Mouse (Mus musculus): ENCODE results near the gene Lif. TPM values are rescaled to one million over a fixed set of nuclear protein-coding genes. Genes with fewer than 3 reads are reported as not detected.

Gene Lif
- total and polyA plus RNA-seq, 3 experiments: 0.27 to 0.31 TPM; not detected in 1

DNA sequence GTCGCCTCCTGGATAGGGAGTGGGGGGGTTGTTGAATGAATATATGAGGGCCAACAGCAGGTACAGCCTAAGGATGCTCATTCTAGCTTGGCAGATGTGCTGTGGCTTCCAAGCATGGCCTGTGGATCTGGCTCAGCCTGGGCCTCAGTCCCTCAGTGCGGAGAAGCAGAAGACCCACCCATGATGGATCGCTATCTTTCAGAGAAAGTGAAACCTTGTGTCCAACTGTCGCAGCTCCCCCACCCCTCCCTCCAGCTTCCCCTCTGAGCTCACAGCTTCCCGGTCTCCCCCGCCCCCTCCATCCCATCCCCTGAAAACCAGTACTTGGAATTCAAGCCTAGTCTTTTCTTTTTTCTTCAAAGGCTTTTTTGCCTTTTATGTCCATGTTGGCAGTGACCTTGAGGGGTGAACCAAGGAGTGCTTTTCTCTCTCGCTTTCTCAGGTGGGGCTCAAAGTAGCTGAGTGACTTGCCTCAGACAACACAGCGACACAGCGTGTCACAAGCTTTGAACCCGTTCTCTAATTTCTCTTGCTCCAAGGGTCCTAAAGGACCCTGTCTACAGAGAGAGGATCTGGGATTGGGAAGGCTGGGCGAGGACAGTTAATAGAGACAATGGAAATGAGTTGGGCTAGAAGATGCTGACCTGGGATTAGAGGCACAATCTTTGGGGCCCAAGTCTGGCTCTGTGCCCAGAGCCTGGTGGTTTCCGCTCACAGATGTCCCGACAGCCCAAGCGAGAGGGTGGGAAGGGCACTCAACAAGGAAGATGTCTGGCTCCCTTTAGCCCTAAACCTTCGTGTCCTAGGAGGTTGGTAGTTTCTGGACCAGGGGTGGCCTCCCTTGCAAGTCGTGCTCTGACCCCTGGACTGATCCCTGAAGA, 21.5 kb upstream of the Lif start, which contains the start of gene Osm (continued):
- peak; percentile 65; the same call in 1 of the 2 replicates for TF ChIP-seq TBP (IDR thresholded peaks at IDR 0.05; ENCODE audit: low read depth, low read length)
- no peak for TF ChIP-seq USF1 (IDR thresholded peaks at IDR 0.05; ENCODE audit: low read depth, low read length)
- no peak; the same call in 1 of the 2 replicates for TF ChIP-seq MAFK (IDR thresholded peaks at IDR 0.05; ENCODE audit: borderline replicate concordance, low read depth, low read length)
- TF ChIP-seq E2F4 (IDR thresholded peaks at IDR 0.05; ENCODE audit: borderline replicate concordance, low read depth, low read length): no peak
- TF ChIP-seq NELFE (IDR thresholded peaks at IDR 0.05; ENCODE audit: low read depth, low read length): peak; percentile 76
- TF ChIP-seq MEF2A (IDR thresholded peaks at IDR 0.05; ENCODE audit: extremely low read depth, insufficient replicate concordance, low read depth, low read length, poor library complexity, severe bottlenecking): no peak
- TF ChIP-seq TAL1 (IDR thresholded peaks at IDR 0.05; ENCODE audit: low read length): peak; percentile 61
- TF ChIP-seq MYC (IDR thresholded peaks at IDR 0.05; ENCODE audit: low read depth, low read length): peak; percentile 13; the same call in 1 of the 2 replicates
- TF ChIP-seq GABPA (IDR thresholded peaks at IDR 0.05; ENCODE audit: low read depth, low read length): no peak
- TF ChIP-seq SIN3A (IDR thresholded peaks at IDR 0.05; ENCODE audit: low read length): peak; percentile 66
- TF ChIP-seq POLR2A (IDR thresholded peaks at IDR 0.05; ENCODE audit: control insufficient read depth in 1 of 2, insufficient read depth in 1 of 2, low read depth in 1 of 2, low read length in 2 of 2, poor library complexity in 1 of 2): peak; percentile 34 to 88; a peak in 3 of 4 replicates
- TF ChIP-seq RAD21 (IDR thresholded peaks at IDR 0.05; ENCODE audit: low read depth, low read length): no peak
- peak; percentile 19; the same call in 1 of the 2 replicates for TF ChIP-seq KAT2A (conservative IDR thresholded peaks at IDR 0.05; ENCODE audit: low read depth, low read length)
- TF ChIP-seq ELF1 (IDR thresholded peaks at IDR 0.05; ENCODE audit: low read depth, low read length): peak; percentile 80

DNA sequence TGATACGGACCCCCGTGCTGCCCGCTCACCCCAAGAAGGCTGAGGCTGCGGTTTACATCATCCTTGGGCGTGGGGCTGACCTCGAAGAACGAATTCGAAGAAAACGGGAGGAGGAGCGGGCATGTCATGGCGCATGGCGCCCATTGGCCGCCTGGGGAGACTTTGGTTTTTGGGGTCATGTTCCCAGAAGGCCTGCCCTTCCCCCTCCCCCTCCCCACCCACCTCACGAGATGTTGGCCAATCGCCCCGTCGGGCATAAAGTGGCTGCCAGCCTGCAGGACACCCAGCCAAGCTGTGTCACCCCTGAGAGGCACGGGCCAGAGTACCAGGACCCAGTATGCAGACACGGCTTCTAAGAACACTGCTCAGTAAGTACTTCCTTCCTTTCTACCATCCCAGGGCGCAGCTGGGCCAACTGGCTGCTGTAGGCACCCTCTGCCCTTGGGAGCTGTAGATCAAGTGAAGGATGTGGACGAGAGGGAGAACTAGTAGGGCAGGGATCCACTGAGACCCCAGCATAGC, 20.8 kb upstream of the Lif start:
- Histone ChIP-seq H3K79me2 (ENCODE audit: control insufficient read depth, insufficient read depth, low read length, poor library complexity) (peaks cover 24% of the 10 kb centered on the region), H3K9ac (ENCODE audit: control insufficient read depth, low read depth, low read length, poor library complexity, severe bottlenecking) (peak overlapping the region; percentile 91), H3K36me3 (ENCODE audit: control insufficient read depth in 1 of 2, insufficient read depth in 2 of 2, low read length in 2 of 2) (peaks cover 0 to 6% of the 10 kb centered on the region in 2 experiments; a peak in 2 of 4 replicates), H3K27ac (ENCODE audit: control insufficient read depth, low read depth, low read length) (peak overlapping the region; percentile 95), H3K27me3 (ENCODE audit: control insufficient read depth in 1 of 2, insufficient read depth in 2 of 2, low read length in 2 of 2) (no peaks in the 10 kb centered on the region), H3K4me3 (ENCODE audit: control insufficient read depth in 1 of 2, insufficient read depth in 1 of 2, low read depth in 2 of 2, low read length in 2 of 2) (peak overlapping the region; percentile 82 to 97), H3K9me3 (replicated peaks; ENCODE audit: insufficient read depth, low read length) (no peaks in the 10 kb centered on the region), H3K4me1 (ENCODE audit: control insufficient read depth in 1 of 2, insufficient read depth in 2 of 2, low read length in 2 of 2) (peaks cover 0 to 22% of the 10 kb centered on the region in 2 experiments; a peak in 2 of 4 replicates)
- peak; percentile 89 for DNase-seq (ENCODE audit: low read depth, low spot score)
- TF ChIP-seq NRF1 (IDR thresholded peaks at IDR 0.05; ENCODE audit: insufficient read depth, low read depth, low read length, poor library complexity, severe bottlenecking): no peak
- TF ChIP-seq TCF12 (IDR thresholded peaks at IDR 0.05; ENCODE audit: low read depth, low read length): no peak
- TF ChIP-seq USF2 (IDR thresholded peaks at IDR 0.05; ENCODE audit: borderline replicate concordance in 1 of 2, insufficient read depth in 1 of 2, low read depth in 1 of 2, low read length in 2 of 2): no peak
- no peak for TF ChIP-seq EP300 (IDR thresholded peaks at IDR 0.05; ENCODE audit: low read depth in 1 of 2, low read length in 2 of 2)
- TF ChIP-seq MYC (IDR thresholded peaks at IDR 0.05; ENCODE audit: low read depth, low read length): peak; percentile 77
- no peak for TF ChIP-seq RAD21 (IDR thresholded peaks at IDR 0.05; ENCODE audit: low read depth, low read length)
- TF ChIP-seq RCOR1 (IDR thresholded peaks at IDR 0.05; ENCODE audit: low read depth, low read length): no peak
- no peak for TF ChIP-seq CHD2 (IDR thresholded peaks at IDR 0.05; ENCODE audit: low read length)
- peak; percentile 67 for TF ChIP-seq CHD1 (IDR thresholded peaks at IDR 0.05; ENCODE audit: low read depth, low read length)
- no peak for TF ChIP-seq ELF1 (IDR thresholded peaks at IDR 0.05; ENCODE audit: low read depth, low read length)
- no peak for TF ChIP-seq SMC3 (IDR thresholded peaks at IDR 0.05; ENCODE audit: low read depth, low read length)
- TF ChIP-seq POLR2AphosphoS2 (IDR thresholded peaks at IDR 0.05; ENCODE audit: low read length): no peak
- TF ChIP-seq POLR2A (IDR thresholded peaks at IDR 0.05; ENCODE audit: control insufficient read depth in 1 of 2, insufficient read depth in 1 of 2, low read depth in 1 of 2, low read length in 2 of 2, poor library complexity in 1 of 2): peak; percentile 53 to 72; a peak in 2 of 4 replicates
- TF ChIP-seq MYB (IDR thresholded peaks at IDR 0.05; ENCODE audit: low read depth, low read length): no peak
- no peak for TF ChIP-seq UBTF (IDR thresholded peaks at IDR 0.05; ENCODE audit: borderline replicate concordance, insufficient read depth, low read depth, low read length)
- TF ChIP-seq MAZ (IDR thresholded peaks at IDR 0.05; ENCODE audit: low read depth, low read length): peak; percentile 70; the same call in 1 of the 2 replicates
- no peak for TF ChIP-seq MEF2A (IDR thresholded peaks at IDR 0.05; ENCODE audit: extremely low read depth, insufficient replicate concordance, low read depth, low read length, poor library complexity, severe bottlenecking)
- TF ChIP-seq MXI1 (IDR thresholded peaks at IDR 0.05; ENCODE audit: low read depth, low read length): 0 out of 2 replicates have a peak, but pooled peaks have one; percentile 42
- no peak for TF ChIP-seq USF1 (IDR thresholded peaks at IDR 0.05; ENCODE audit: low read depth, low read length)
- no peak for TF ChIP-seq TAL1 (IDR thresholded peaks at IDR 0.05; ENCODE audit: low read length)
- TF ChIP-seq ZNF384 (IDR thresholded peaks at IDR 0.05; ENCODE audit: low read depth, low read length): no peak
- peak; percentile 76 for TF ChIP-seq BHLHE40 (IDR thresholded peaks at IDR 0.05; ENCODE audit: borderline replicate concordance, low read depth, low read length)
- TF ChIP-seq ETS1 (IDR thresholded peaks at IDR 0.05; ENCODE audit: low read depth, low read length): no peak

Data from MEL (cell line).